Mouse (Mus musculus) heart, postnatal 4 days (tissue): ENCODE data around the gene Btbd35f15. TPM values are rescaled to one million over a fixed set of nuclear protein-coding genes. Genes with fewer than 3 reads are reported as not detected.
"Not testable (repeated sequence)": the region's sequence is repeated elsewhere in the genome, so short reads cannot be mapped to it uniquely, and the experiment has no call there.

Experiments used
- DNase-seq: peaks from one replicate; pipeline ENCODE4 v3.0.0; 2021
- total RNA-seq, 2 experiments: library from RNA; stranded (reverse); gene quantifications; 2 replicates each; pipeline ENCODE4 v1.2.3; 2021

The Btbd35f15 gene
- not detected for total RNA-seq

DNA sequence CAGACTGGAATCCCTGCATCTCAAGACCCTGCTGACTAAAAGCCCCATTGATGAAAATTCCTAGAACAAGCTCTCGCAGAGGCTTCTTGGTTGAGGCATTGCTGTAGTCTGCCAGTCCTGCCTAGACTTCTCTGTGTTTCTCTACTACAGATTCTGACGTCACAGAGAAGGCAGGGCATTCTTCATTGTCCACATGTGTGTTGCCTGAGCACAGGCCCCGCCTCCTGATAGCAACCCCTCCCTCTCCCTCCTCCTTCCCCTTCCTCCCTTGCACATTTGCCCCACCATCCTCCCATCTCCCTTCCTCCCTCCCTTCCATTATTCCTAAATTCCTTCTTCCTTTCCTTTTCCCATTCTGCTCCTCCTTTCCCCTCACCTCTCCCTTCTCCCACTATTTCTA lies at the start of gene Btbd35f15:
TSS of gene Btbd35f15 (minus strand) at position 101 of the 400 bp plus-strand sequence.
- not testable (repeated sequence) for DNase-seq

Other genes starting within 250 kb of the Btbd35f15 start
- gene Btbd35f13, start 79.9 kb upstream of the Btbd35f15 start, total RNA-seq, result not detected
- not detected for gene Btbd35f14, start 125.0 kb upstream of the Btbd35f15 start, total RNA-seq